Mouse (Mus musculus) hematopoietic stem cell, adult 5-6 weeks (primary cell): ENCODE data around the gene Med18. TPM values are rescaled to one million over a fixed set of nuclear protein-coding genes. Genes with fewer than 3 reads are reported as not detected.

ENCODE experiments used
- ATAC-seq, 2 experiments: fragments of 125-278 bp in 1 of 2; replicated peaks in 1 of 2; 2 replicates each; pipeline ENCODE4 v1.8.0; 2016 to 2017; ENCODE audit warnings: inconsistent platforms in 2 of 2, mild to moderate bottlenecking in 2 of 2, moderate number of reproducible peaks in 2 of 2, low read depth in 1 of 2, moderate TSS enrichment in 1 of 2; ENCODE audit not compliant: low FRiP score in 2 of 2, poor library complexity in 2 of 2, severe bottlenecking in 2 of 2, insufficient read depth in 1 of 2, low TSS enrichment in 1 of 2
- total RNA-seq: library from RNA; stranded (forward); fragments of 172-1452, 232-1000 nt; gene quantifications from 2 replicates; pipeline ENCODE4 v1.2.3, GENCODE M21; 2017

Gene Med18
- 9.3 and 16.6 TPM in 2 replicates for total RNA-seq

GRCm38 (mm10) chr4:132463430-132464254 is at the start of gene Med18:
Gene Med18 (minus strand): TSS chr4:132463921.
- ATAC-seq, result peak; percentile 91 to 94

GRCm38 (mm10) chr4:132512080-132512479 is 48.4 kb upstream of the Med18 start:
- no peak for ATAC-seq

- ATAC-seq, result peak; percentile 87 to 93
These were observed 46.7 kb upstream of the Med18 start, which contains the start of gene Sesn2 for GRCm38 (mm10) chr4:132510352-132510798. Gene Sesn2 (minus strand): TSS chr4:132510501.

GRCm38 (mm10) chr4:132509621-132510296 is 46.0 kb upstream of the Med18 start:
- peak in 1 of 2 experiments; percentile 16; a peak in 1 of 4 replicates for ATAC-seq

GRCm38 (mm10) chr4:132507210-132507609 is 43.5 kb upstream of the Med18 start:
- no peak for ATAC-seq

- no peak for ATAC-seq
These were observed 42.5 kb upstream of the Med18 start for GRCm38 (mm10) chr4:132506250-132506649.

- ATAC-seq, result no peak
These were observed 42.1 kb upstream of the Med18 start for GRCm38 (mm10) chr4:132505800-132506199.

- 0 out of 4 replicates have a peak, but pooled peaks of 1 of the 2 experiments have one; percentile 19 for ATAC-seq
These were observed 41.5 kb upstream of the Med18 start for GRCm38 (mm10) chr4:132505034-132505738.

GRCm38 (mm10) chr4:132503344-132503743 is 39.6 kb upstream of the Med18 start:
- ATAC-seq, result no peak

- ATAC-seq, result no peak
These were observed 37.9 kb upstream of the Med18 start for GRCm38 (mm10) chr4:132501639-132502038.

- ATAC-seq, result peak; percentile 77 to 90
These were observed 30.7 kb upstream of the Med18 start for GRCm38 (mm10) chr4:132494271-132494918.

- no peak for ATAC-seq
These were observed 28.7 kb upstream of the Med18 start for GRCm38 (mm10) chr4:132492178-132493060.

- no peak for ATAC-seq
These were observed 28.0 kb upstream of the Med18 start for GRCm38 (mm10) chr4:132491748-132492147.

- no peak for ATAC-seq
These were observed 27.3 kb upstream of the Med18 start for GRCm38 (mm10) chr4:132491057-132491456.

GRCm38 (mm10) chr4:132490273-132491010 is 26.7 kb upstream of the Med18 start:
- peak; percentile 57 to 67; a peak in 3 of 4 replicates for ATAC-seq

- ATAC-seq, result no peak
These were observed 25.3 kb upstream of the Med18 start for GRCm38 (mm10) chr4:132488976-132489375.
